Mouse (Mus musculus): ENCODE measurements at regions not wholly inside any gene's neighbourhood (a gene's known extent, or its start where the extent isn't known, plus 50 kb on each side); places are given as distances from the start of the nearest gene placed in this dataset.
"Not testable (repeated sequence)": the region's sequence is repeated elsewhere in the genome, so short reads cannot be mapped to it uniquely, and the experiment has no call there.

- DNase-seq (ENCODE audit: low spot score), result no peak
Observed at GRCm38 (mm10) chr17:4876431-4876830, 117.7 kb upstream of the Arid1b start.

DNA sequence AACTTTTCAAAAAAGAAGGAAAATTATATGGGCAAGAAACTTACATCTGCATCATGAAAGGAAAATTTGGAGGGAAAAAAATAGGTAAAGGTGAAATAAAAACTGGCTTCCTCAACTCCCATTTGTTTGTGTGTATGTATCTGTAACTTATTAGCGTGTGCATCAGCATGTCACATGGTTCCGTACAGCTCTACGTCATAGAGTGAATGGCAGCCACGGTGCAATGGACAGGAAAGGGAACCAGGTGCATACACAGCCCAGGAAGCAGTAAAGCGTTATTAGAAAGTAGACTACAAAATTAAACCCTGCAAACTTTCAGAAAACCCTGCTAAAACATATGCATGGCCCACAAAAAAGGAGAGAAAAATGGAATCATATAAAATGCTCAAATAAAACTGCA, 112.7 kb upstream of the Arid1b start:
- no peak for DNase-seq (ENCODE audit: low spot score)

GRCm38 (mm10) chr17:4884083-4884482, 110.0 kb upstream of the Arid1b start:
- no peak for DNase-seq (ENCODE audit: low spot score)

- no peak for DNase-seq (ENCODE audit: low spot score)
Observed at GRCm38 (mm10) chr17:4884761-4885160, 109.4 kb upstream of the Arid1b start.

DNA sequence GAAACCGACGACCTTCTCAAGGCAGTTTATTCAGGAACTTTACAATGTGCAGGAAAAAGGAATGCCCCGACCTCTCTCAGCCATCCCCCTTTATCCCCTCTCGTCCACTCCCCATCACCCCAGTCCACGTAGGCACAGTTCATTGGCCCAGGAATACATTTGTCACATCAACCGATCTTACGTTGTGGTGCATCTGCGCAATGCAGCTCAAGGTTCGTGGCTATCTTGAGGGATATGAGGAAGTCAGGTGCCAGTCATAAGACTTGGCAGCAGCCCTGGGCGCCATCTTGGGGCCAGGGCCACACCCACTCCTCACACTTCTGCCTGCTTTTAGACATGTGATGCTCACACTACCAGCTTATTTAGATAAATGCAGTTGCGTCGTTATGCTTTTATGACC, 106.8 kb upstream of the Arid1b start:
- not testable (repeated sequence) for DNase-seq (ENCODE audit: low spot score)

DNA sequence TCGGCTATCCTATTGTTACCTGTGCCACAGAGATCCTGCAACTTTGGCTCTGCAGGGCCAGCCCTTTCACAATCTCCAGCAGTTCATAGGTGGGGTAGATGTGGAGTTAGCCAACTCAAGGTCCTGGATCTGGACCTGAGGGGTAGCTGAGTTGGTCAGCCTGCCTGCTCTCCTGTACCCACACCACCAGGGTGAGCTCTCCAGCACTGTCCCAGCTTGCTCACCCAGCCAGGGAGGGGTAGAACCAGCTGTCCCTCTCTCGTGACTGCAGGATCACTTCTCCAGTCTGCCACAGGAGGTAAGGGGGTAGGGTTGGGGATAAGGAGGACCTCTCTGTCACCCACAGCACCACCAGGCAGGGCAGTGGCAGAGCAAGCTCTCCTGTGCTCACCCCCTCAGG, 104.6 kb upstream of the Arid1b start:
- DNase-seq (ENCODE audit: low spot score), result no peak

DNA sequence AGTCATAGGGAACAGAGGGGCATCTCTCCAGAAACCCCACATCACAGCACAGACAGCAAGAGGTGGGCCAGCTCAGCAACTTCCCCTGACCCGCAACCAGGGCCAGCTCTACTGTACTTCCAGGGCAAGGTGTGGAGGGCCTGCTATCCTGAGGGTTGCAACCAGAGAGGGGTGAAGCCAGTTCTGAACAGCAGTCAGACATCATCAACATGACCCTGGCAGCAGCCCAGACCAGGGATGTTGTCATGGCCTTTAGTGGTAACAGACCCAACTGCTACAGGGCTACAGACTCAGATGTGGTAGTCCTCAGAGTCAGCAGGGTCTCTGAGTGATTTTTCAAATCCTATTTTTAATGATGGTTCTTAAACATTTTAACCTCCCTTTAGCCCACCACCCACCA, 104.0 kb upstream of the Arid1b start:
- DNase-seq (ENCODE audit: low spot score), result no peak

GRCm38 (mm10) chr17:4891576-4891975, 102.6 kb upstream of the Arid1b start:
- no peak for DNase-seq (ENCODE audit: low spot score)

GRCm38 (mm10) chr17:4894756-4895330, 99.3 kb upstream of the Arid1b start:
- DNase-seq (ENCODE audit: low spot score), result not testable (repeated sequence)

DNA sequence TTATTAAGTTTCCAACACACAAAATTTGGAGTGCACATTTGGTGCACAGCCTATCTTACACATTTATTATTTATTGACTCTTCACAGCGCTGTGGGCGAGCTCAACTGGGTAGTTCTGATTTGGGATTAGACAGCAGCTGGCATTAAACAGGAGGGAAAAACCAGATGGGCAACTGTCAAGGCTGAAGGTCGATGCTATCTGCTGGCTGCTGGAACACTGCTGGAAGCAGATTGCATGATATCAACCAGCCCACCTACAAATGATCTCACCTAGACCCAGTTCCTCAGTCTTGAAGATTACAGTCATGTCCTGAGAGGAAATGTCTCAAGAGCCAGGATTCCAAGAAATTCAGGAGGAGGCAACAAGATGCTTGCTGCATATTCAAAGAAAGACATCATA, 91.0 kb upstream of the Arid1b start:
- no peak for DNase-seq (ENCODE audit: low spot score)

- no peak for DNase-seq (ENCODE audit: low spot score)
Observed at GRCm38 (mm10) chr17:4906504-4906903, 87.6 kb upstream of the Arid1b start.

DNA sequence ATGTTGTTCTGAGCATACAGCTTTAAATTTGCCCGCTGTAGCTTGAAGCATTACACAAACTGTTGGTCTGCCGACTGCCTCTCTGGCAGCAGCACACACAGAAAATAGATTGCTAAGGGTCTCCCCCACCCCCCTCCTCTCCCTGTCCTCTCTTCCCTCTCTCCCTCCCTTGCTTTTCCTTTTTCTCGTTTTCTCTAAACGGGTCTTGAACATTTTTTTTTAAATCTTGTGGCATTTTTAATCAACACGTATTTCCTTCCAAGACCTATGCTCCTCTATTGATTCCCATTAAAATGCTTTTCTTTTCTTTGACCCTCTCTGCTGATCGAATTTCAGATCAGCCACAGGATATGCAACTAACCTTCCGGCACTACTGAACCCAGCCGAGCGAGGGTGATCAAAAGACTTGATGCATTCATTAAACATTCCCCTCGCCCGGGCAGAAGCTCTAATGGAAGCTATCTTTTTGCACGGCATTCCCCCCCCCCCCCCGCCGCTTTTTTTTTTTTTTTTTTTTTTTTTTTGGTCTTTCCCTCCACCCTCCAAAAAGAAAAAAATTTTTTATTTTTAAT, 86.9 kb upstream of the Arid1b start:
- peak; percentile 65 for DNase-seq (ENCODE audit: low spot score)

GRCm38 (mm10) chr17:4907841-4908571, 86.1 kb upstream of the Arid1b start:
- DNase-seq (ENCODE audit: low spot score), result peak; percentile 91

- no peak for DNase-seq (ENCODE audit: low spot score)
Observed at GRCm38 (mm10) chr17:4908572-4908965, 85.6 kb upstream of the Arid1b start.

DNA sequence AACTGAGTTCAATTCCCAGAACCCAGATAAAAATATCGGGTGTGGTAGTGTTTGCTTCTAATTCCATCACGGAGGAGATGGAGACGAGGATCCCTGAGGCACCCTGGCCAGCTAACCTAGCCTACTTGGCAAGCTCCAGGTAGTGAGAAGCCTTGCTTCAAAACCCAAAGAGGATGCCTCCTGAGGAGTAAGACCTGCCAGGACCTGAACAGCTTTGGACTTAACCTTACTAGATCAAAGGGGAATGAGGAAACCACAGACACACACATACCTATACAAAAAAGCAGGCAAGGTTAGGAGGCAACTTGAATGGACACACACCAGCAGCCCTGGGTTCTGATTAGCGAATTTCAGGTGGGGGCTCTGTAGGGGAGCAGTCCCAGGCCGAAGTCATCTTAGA, 84.0 kb upstream of the Arid1b start:
- no peak for DNase-seq (ENCODE audit: low spot score)

DNA sequence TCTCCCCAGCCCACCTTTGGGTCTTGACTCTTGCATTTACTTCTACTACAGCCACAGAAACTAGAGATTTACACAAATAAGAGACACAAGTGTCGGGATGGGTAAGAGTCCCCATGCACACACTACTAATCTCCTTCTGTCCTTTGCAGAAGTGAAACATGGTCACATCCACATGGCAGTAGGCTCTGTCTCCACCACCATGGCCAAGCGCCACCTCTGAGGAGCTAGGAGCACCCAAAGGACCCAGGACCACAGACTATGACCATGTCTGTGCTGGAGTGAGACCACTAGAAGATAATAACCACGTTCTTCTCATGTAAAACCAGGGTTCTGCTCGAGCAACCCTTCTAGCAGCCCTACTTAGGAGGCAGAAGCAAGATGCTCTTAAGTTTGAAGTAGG, 81.1 kb upstream of the Arid1b start:
- no peak for DNase-seq (ENCODE audit: low spot score)

DNA sequence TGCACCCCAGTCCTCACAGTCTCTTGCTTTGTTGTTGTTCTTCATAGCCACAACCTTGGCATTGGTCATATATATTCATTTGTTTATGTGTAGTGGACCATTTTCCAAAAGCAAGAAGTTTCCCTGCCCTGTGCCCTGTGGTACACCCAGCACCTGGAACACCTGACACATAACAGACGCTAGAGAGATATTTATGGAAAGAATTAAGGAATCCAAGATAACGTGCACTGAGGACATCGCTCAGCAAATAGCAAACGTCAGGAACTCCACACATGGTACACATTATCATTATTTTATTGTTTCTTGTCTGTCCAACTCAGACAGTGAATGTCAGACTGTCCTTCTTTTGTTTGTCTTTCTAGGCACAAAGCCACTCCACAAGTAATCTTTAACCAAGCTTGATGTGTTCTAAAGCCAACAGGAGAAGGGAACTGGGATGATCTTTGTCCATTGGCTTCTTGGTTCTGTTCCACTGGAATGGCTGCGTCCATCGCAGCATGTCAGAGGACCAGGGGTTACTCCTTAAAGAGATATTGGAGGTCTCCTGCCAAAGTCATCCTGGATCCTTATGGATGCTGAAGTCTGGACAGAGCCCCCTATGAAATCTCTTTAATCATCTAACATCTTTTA, 74.2 kb upstream of the Arid1b start:
- DNase-seq (ENCODE audit: low spot score), result no peak

DNA sequence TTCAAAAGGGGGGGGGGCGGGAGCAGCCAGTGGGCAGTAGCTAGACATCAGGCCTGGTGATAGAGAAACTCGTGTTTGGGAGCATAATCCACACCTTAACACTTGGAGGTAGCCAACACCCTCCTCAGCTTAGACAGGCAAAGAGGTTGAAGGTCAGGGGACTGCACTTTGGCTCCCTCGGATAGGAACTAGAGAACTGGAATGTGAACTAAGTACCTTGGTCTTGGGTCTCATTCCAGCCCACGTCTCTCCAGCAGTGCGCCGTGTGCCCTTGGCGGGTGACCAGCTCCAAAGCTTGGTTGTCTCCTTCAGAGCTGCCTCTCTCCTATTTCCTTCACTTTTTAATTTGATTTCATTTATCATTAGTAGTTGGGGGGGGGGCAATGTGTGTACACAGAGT, 73.0 kb upstream of the Arid1b start:
- no peak for DNase-seq (ENCODE audit: low spot score)

DNA sequence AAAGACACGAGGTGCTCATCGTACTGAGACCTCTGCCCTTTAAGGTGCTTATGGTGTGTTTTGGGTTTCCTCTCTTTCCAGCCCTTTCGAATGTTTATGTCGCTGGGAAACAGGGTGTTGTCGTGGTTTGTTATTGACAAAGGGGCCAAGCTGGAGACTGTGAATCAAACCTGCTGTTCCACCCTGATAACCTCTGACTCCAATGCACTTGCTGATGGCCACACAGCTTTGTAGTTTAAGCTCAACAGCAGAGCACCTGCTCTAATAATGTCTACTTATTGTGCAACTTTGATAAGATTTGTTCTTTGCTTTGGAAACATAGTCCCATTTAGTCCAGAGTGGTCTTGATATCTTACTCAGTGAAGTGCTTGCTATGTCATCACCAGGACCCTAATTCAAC, 65.5 kb upstream of the Arid1b start:
- no peak for DNase-seq (ENCODE audit: low spot score)

DNA sequence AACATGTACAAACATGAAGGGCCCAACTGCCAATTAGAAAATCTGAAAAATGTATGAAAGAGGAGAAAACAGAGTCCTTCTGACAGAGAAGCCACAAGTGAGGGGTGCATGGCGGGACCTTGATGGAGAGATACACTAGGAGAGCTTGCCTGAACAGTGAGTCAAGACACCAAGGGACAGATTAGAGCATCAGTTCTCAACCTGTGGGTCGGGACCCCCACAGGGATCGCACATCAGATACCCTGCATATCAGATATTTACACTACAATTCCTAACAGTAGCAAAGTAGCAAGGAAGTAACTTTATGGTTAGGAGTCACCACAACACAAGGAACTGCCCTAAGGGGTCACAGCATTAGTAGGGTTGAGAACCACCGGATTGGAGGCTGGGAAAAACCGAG, 58.9 kb upstream of the Arid1b start:
- DNase-seq (ENCODE audit: low spot score), result no peak

GRCm38 (mm10) chr17:4940589-4940988, 53.5 kb upstream of the Arid1b start:
- DNase-seq (ENCODE audit: low spot score), result no peak

DNA sequence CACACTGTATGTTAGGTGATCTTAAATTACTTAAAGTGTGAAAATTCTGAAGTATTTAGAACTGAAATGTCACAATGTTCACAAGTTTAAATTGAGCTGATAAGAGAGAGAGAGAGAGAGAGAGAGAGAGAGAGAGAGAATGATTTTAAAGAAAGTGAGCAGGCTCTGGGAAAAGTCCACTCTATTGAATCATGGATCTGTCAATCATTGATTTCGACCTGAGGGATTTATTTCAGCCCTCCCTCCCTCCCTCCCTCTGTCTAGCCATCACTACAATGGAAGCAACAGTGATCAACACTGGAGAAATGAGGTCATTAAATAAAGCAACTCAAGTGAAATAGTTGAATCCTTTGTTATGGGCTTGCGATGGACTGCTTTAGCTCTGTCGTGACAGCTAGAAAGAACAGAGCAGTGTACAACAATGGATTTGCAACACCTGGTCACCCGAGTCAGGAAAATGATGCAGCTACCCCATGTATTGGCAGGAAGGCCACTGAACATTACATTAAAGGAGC, 52.8 kb upstream of the Arid1b start:
- no peak for DNase-seq (ENCODE audit: low spot score)

GRCm38 (mm10) chr17:4942868-4943267, 51.3 kb upstream of the Arid1b start:
- no peak for DNase-seq (ENCODE audit: low spot score)
